Mouse (Mus musculus): Measurements from ENCODE around the gene Fam208b. TPM values are rescaled to one million over a fixed set of nuclear protein-coding genes. Genes with fewer than 3 reads are reported as not detected.
A peak's percentile ranks its signal among the peaks of the same experiment; 100 is the strongest.
"Not testable (repeated sequence)": the region's sequence is repeated elsewhere in the genome, so short reads cannot be mapped to it uniquely, and the experiment has no call there.

Fam208b gene
- total RNA-seq, 2 experiments from 2014 or later: 28.0 to 28.4 TPM

DNA sequence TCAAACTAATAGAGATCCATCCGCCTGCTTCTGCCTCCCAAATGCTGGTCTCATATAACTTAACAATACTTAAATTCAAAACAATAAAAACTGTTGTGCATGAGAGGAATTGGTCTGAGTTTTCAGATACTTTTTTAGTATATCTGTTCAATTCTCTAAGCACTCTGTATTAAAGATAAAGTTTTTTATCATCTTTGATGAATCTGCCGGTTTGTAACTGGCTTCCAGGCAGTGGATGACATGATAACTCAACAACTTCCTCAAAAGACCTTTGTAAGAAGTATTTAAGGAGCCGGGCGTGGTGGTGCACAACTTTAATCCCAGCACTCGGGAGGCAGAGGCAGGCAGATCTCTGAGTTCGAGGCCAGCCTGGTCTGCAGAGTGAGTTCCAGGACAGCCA is 14.7 kb downstream of the Fam208b start:
- intact Hi-C loops (cut with DNase I): no loop called here
- no peak for DNase-seq (ENCODE audit: extremely low spot score in 1 of 2, low spot score in 2 of 2)

DNA sequence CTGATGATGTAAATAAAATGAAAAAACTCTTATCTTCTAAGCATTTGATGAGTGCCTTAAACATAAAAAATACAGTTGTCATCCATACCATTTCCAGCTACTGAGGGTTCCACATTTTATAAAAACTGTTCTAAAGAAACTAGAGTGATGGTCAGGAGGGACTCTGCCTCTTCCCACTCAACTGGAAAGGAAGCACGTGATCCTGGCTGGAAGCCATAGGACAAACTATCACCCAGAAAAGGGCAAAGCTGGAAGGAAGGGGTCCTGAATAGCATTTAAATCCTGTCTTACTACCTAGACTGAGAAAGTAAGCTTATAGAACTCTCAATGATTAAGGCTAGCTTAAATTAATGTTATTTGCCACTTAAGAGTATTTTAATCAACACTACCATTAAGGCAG is 16.6 kb downstream of the Fam208b start:
- intact Hi-C loops (cut with DNase I): loop anchor here (5.0 kb wide), 1 partner anchor 37 kb away; no protein-coding TSS in a partner anchor
- no peak for DNase-seq (ENCODE audit: extremely low spot score in 1 of 2, low spot score in 2 of 2)

DNA sequence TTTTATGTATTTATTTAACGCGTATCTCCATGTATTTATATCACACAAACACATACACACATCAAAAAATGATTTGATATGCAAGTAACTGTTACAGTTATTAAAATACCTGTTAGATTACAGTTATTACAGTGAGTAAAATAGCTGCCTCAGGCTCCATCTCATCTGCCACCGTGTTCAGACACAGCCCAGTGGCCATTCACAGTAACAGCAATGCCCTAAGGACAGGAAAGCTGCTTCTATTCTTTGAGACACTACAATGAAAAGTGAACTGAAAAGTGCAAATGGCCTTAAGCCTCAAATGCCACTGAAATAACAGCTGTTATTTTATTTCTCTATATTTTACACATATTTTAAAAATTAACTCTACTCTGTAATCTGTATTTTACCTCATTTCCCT is 20.1 kb downstream of the Fam208b start:
- intact Hi-C loops (cut with DNase I): loop anchor here (5.0 kb wide), 1 partner anchor 33 kb away; no protein-coding TSS in a partner anchor
- DNase-seq (ENCODE audit: extremely low spot score in 1 of 2, low spot score in 2 of 2): no peak

DNA sequence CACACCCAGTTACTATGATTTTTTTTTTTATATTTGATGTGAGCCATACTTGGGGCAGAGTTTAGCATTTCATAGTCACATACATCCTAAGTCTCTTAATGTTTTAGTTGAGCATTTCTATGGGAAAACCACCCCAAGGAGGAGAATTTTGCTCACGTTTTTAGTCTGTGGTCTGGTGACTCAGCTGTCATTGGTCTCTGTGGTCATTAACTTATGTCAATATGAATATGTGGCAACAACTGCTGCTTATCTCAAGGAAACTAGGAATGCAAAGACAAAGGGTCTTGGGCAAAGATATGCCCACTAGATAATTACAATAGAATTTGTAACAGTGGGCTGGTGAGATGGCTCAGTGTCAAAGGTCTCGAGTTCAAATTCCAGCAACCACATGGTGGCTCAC is 47.0 kb downstream of the Fam208b start:
- intact Hi-C loops (cut with DNase I): no loop called here
- DNase-seq (ENCODE audit: extremely low spot score in 1 of 2, low spot score in 2 of 2): no peak

DNA sequence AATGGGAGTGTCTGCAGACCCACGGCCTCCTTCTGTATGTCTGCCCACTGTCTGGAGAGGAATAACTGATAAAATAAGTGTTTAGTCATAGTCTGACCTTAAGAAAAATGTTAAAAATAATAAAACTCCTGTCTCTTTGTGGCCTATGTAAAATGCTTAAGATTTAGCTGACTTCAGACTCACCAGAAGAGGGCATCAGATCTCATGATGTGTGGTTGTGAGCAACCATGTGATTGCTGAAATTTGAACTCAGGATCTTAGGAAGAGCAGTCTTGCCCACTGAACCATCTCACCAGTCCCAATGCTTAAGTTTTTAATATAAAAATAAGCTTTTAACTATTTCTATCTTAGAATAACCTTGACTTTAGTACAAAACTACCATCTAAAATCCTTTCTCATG is 47.8 kb downstream of the Fam208b start:
- intact Hi-C loops (cut with DNase I): no loop called here
- no peak for DNase-seq (ENCODE audit: extremely low spot score in 1 of 2, low spot score in 2 of 2)

DNA sequence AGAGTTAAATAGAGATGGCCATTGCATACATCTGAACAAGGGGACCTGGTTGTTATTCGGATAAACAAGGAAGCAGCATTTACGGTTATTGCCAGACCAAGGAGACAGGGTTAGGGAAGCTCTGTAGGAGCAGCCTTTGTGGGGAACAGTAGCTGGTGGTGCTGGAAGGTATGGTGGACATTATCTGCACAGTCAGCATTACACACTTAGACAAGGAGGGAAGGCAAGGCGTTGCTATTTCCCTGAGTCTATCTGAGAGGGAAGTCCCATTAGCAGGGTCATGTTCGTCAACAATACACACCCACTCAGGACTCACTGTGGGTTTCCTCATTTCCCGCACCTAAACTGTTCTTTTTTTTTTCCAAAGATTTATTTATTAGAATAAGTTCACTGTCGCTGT is 63.1 kb downstream of the Fam208b start:
- intact Hi-C loops (cut with DNase I): no loop called here
- no peak for DNase-seq (ENCODE audit: extremely low spot score in 1 of 2, low spot score in 2 of 2)

DNA sequence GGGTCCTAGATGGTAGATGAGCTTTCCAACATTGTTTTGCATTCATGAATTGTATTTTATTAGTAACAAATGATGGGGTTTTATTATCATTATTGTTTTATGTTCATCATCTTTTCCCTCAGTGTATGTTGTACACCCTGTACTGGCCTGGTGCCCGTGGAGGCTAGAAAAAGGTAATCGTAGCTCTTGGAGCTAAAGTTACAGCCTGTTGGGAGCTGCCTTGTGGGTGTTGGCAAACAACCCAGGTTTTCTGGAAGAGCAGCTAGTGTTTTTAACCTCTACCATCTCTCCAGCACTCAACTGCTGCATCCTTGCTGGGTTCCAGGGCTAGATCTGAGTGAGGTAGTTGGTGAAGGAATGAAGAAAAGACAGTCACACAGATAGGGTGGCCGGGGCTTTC is 63.5 kb downstream of the Fam208b start:
- intact Hi-C loops (cut with DNase I): no loop called here
- DNase-seq (ENCODE audit: extremely low spot score in 1 of 2, low spot score in 2 of 2): peak in 1 of 2 experiments; percentile 52

DNA sequence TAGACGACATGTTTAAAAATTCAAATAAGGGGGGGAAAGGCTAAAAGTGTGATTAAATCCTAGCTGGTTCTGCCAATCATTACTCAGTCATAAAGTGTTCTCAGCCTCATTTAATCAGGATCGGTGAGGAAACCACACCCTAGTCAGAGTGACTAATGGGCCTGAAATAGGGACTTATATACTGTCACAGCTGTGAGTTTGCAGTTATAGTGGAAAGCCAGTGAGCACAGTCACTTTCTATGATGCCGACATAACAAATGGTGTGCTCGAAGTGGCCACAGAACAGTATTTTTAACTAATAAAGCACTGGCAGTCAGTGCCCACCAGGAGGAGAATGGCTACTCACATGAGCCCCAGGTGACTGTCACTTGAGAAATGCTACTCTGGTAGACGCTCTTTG is 66.0 kb downstream of the Fam208b start:
- intact Hi-C loops (cut with DNase I): loop anchor here (5.0 kb wide), 1 partner anchor 138 kb away; no protein-coding TSS in a partner anchor
- no peak for DNase-seq (ENCODE audit: extremely low spot score in 1 of 2, low spot score in 2 of 2)

DNA sequence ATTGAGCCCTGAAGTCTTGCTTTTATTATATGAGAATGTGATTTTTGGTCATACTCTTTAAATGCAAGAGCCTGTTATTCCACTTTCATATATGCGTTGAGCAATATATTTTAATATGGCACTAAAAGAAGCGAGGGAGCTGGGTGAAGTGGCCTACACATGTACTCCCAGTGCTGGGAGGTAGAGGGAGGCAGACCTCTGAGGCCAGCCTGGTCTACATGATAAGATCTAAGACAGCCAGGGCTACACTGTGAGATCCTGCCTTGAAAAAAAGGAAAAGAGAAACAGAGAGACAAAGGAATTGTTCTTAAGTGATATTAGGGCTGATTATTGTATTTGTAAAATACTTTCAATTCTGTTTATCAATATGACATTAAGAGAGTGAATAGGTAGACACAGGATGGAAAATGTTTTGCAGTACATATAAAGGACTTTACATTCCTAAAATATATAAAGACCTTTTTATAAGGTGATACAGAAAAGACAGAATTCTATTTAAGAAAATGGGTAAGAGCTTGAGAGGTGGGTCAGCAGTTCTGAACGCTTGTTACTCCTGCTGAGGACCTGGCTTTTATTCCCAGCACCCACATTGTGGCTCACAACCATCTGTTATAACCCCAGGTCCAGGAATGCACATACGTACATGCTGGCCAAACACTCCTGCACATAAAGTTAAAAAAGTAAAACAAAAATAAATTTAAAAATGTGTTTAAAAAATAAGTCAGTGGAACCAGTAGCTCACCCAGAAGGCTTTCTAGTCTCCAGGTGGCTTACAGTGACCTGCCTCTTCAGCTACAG is 66.6 kb downstream of the Fam208b start:
- DNase-seq (ENCODE audit: extremely low spot score in 1 of 2, low spot score in 2 of 2): no peak
- intact Hi-C loops (cut with DNase I): loop anchor here (5.0 kb wide), 1 partner anchor 137 kb away; no protein-coding TSS in a partner anchor

DNA sequence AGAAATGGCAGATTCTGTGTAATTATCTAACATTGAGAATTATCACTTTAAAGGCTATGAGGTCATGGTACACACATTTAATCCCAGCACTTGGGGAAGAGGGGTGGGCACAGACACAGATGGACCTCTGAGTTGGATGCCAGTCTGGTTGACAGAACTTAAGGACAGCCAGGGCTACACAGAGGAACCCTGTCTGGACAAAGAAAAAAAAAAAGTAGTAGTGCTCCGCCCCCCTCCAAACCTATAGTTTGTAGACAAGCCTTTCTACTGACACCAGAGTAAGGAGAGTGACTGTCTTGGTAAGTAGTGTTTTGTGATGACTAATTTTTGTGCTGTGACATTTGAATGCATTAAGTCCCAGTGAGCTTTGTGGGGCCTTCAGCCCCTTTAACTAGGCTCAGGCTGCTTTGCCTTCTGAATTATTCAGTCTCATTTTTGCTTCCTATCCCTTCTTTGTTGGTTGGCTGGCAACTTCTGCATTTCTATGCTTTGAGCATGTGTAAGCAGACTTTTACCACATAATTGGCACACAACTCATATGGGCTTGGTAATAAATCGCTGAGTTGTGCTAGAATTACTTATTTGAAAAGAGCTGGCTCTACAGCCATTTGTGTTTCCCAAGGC is 69.6 kb downstream of the Fam208b start:
- no peak for DNase-seq (ENCODE audit: extremely low spot score in 1 of 2, low spot score in 2 of 2)
- intact Hi-C loops (cut with DNase I): loop anchor here (5.0 kb wide), 1 partner anchor 134 kb away; no protein-coding TSS in a partner anchor

DNA sequence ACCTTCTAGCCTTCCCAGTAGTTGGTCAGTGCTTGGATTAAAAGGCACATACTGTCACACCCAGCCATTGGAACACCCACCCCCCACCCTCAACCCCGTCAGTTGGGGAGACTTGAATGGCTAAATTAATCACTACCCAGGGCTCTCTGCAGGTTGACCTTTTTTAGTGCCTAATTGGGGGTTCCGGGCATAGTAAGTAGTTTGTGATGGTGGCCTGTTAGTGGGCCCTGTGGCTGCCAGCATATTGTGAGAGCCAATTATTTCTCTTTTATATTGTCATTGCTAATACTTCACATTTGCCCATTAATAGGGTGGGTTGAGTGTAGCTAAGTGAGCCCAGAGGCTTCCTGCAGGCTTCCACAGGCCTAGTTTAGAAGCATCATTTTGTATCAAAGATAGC is 70.7 kb downstream of the Fam208b start:
- intact Hi-C loops (cut with DNase I): loop anchor here (5.0 kb wide), 1 partner anchor 133 kb away; no protein-coding TSS in a partner anchor
- no peak for DNase-seq (ENCODE audit: extremely low spot score in 1 of 2, low spot score in 2 of 2)

DNA sequence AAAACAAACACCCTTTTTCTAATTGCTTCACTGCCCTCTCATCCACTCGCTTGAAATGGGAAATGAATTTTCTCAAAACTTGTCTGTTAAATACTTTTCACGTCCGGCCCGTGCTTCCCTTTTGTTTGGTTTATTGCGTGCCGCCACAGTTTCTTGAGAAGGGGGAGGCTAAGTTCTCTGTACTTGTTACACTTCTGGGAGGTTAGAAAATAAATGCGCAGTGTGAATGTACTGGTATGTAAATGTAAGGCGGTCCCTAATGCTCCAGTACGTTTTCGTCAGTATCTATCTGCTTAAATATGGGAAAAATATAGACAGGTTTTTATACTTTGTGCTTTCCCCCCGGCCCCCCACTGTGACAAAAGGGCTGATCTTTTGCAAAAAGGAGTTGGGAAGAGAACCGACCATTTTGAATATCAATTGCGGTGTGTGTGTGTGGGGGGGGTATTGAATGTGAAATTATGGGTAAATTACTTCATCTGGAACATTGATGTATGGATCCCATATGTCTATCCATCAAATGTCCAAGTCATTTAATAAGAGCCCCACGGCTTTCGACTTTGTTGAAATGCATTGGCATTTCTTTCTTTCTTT is 71.8 kb downstream of the Fam208b start:
- intact Hi-C loops (cut with DNase I): no loop called here
- DNase-seq (ENCODE audit: extremely low spot score in 1 of 2, low spot score in 2 of 2): no peak

DNA sequence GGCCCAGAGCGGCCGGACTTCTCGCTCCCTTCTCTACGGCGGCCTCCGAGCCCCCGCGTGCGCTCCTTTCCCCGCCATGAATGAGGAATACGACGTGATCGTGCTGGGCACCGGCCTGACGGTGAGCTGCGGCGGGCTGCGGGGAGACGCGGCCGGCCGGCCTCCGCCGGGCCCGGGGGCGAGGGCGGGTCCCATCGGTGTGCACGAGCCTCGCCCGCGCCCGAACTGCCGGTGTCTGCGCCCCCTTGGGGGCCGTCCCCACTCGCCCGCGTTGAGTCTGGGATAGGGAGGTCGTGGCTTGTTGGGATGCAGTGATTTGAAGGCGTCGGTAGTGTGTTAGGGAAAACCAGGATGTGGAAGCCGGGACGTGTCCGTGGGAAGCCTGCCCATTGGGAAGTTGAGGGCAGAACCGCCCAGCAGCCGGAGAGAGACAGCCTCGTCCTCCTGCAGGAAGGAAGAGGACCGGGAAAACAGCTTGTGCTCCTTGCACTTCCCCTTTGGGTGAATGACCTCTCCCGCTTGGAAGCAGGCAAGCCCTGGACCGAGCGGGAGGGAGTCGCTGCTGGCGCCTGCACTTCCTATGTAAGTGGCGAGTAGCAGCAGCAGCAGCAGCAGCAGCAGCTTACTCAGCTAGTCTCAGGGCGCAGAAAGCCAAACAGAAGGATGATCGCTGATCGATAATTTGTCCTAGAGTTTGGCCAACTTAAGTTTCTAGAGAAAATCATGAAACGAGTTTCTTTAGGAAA is 72.5 kb downstream of the Fam208b start:
- DNase-seq (ENCODE audit: extremely low spot score in 1 of 2, low spot score in 2 of 2): peak; percentile 58 to 91
- intact Hi-C loops (cut with DNase I): no loop called here

DNA sequence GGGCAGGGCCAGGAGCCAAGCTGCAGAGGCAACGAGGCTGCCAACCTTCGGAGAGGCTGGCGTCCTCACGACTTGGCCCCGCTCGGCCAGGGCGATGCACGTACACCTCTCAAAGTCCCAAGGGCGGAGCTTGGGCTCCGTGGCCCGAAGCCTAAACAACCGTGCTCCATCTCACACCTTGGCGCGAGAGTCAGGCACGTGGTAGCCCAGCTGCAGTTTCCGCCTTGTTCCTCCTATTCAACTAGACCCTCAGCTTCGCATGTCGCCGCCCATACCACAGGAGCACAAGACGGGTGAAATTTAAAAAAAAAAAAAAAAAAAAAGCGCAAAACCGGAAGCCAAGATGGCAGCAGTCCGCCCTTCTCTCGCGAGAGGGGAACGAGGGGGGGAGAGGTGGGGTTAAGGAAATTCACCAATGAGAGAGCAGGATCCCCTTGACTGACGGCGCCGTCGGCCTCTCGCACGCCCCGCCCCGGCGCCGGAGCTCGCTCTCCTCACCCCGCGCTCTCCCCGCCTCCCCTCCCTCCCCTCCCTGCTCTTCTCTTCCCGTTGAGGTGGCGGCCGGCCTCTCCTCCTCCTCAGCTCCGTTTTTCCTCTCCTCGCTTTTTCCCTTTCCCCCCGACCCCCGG is 73.2 kb downstream of the Fam208b start, which contains the start of gene Gdi2:
Gene Gdi2 (plus strand): TSS at position 470 of the 629 bp plus-strand sequence.
- peak; percentile 94 to 97 for DNase-seq (ENCODE audit: extremely low spot score in 1 of 2, low spot score in 2 of 2)
- intact Hi-C loops (cut with DNase I): no loop called here

DNA sequence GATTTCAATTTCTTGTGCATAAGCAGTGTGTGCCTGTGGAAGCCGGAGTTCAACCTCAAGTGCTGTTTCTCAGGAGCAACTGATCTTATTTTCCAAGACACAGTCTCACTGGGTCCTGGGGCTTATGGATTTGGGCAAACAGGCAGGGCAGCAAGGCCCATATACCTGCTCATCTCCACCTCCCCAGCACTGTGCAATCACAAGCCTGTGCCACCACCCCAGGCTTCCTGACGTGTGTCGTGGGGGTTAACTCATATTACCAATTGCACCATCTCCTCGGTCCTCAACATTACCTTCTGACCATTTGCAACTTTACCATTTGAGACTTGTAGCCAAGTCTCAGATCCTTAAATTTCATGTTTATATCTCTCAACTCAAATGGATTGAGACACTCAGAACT is 76.8 kb downstream of the Fam208b start:
- no peak for DNase-seq (ENCODE audit: extremely low spot score in 1 of 2, low spot score in 2 of 2)
- intact Hi-C loops (cut with DNase I): no loop called here

DNA sequence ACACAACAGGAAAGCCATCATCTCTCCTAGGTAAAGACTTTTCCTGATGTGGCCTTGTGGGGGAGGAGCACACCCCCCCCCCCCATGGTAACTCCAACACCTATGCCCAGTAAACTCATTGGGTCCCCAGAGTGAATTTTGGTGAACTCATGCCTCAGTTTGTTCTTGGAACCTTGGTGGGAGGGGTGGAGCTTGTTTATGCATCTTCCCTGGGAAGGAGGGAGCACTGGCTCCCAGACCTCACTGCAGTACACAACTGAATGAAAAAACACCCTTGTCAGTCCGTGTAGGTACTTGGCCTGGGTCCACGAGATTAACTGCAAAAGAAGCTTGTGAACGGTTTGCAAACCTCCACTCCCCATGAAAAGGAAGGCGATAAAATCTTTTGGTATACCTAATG is 78.5 kb downstream of the Fam208b start:
- no peak for DNase-seq (ENCODE audit: extremely low spot score in 1 of 2, low spot score in 2 of 2)
- intact Hi-C loops (cut with DNase I): no loop called here

DNA sequence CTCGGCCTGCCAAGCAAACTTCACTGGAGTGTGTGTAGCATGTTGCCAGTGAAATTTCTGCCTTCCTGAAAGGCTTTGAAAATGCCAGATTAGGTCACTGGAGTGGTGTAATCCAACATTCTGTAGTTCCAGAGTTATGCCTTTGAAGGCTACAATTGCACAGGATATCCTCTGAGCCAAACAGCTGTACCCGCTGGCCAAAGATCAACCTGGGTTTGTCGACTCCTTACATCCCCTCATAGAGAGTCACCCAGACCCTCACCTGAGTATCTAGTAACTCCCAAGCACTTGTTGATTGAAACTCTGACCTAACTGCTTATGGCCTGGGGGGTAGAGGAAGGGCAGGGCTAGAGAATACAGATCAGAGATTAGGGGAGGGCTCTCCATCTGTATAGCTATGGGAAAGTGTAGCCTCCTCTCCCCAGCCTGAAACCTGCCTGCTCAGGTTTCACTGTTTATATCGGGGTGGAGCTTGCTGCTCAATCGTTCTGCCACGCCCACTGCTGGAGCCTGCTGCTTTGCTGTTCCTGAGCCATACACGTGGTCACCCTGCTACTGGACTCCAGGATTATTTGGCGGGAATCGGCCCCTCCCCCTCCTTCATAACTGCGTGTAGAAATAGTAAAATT is 79.1 kb downstream of the Fam208b start:
- DNase-seq (ENCODE audit: extremely low spot score in 1 of 2, low spot score in 2 of 2): no peak
- intact Hi-C loops (cut with DNase I): no loop called here

DNA sequence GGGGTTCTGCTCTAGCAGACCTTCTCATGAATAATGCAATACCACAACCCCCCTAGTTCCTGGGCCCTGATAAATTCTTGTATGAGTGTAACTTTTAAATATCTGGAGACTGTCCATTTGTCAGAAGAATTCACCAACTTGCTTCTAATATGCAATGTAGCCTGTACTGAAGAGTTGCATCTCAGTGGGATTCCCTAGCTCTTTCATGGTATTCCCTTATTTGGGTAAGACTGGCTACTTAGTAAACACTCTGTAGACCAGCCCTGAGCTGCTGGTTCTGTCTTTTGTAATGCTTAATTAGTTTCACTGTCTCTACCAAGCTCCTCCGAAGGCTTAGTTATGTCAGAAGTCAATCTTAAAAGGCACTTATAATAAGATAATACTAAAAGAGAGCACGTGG is 79.7 kb downstream of the Fam208b start:
- DNase-seq (ENCODE audit: extremely low spot score in 1 of 2, low spot score in 2 of 2); intact Hi-C loops (cut with DNase I): not testable (repeated sequence)
